Mouse (Mus musculus) heart, embryonic 14.5 days (tissue): ENCODE results near the gene Nom1. TPM values are rescaled to one million over a fixed set of nuclear protein-coding genes. Genes with fewer than 3 reads are reported as not detected.

Experiments used
- ATAC-seq: fragments of 200-750 bp; cut with Nextera tagmentation; 2 replicates; pipeline ENCODE4 v1.8.0; 2017; ENCODE audit warnings: low read depth, moderate TSS enrichment; ENCODE audit not compliant: insufficient number of reproducible peaks, insufficient read depth, low FRiP score
- H3K27ac ChIP-seq, 2 experiments: fragments of 200-500 bp in 1 of 2; fragments of 300-500 bp in 1 of 2; sonication (generic) in 1 of 2; replicated peaks in 1 of 2; 2 replicates each; pipeline ENCODE4 v1.5.1; 2012 to 2014; ENCODE audit warnings: low read depth in 2 of 2, low read length in 2 of 2, control low read depth in 1 of 2, mild to moderate bottlenecking in 1 of 2, mixed read lengths in 1 of 2; ENCODE audit not compliant: control insufficient read depth in 1 of 2, insufficient read depth in 1 of 2
- H3K27me3 ChIP-seq: fragments of 300-500 bp; sonication (generic); 2 replicates; pipeline ENCODE4 v1.6.1; 2014; ENCODE audit warnings: mild to moderate bottlenecking, low read length, control low read depth; ENCODE audit not compliant: control insufficient read depth, insufficient read depth
- H3K36me3 ChIP-seq: fragments of 300-500 bp; sonication (generic); 2 replicates; pipeline ENCODE4 v1.6.1; 2014; ENCODE audit warnings: mild to moderate bottlenecking, control low read depth, low read length, mixed read lengths; ENCODE audit not compliant: control insufficient read depth, insufficient read depth
- H3K4me1 ChIP-seq, 2 experiments: fragments of 200-500 bp in 1 of 2; fragments of 300-500 bp in 1 of 2; sonication (generic) in 1 of 2; 2 replicates each; pipeline ENCODE4 v1.6.1; 2012 to 2014; ENCODE audit warnings: low read length in 2 of 2, control low read depth in 1 of 2, mixed read lengths in 1 of 2; ENCODE audit not compliant: control insufficient read depth in 2 of 2, insufficient read depth in 2 of 2
- H3K4me2 ChIP-seq: fragments of 300-500 bp; sonication (generic); 2 replicates; pipeline ENCODE4 v1.6.1; 2014; ENCODE audit warnings: mild to moderate bottlenecking, low read length
- H3K4me3 ChIP-seq, 2 experiments: fragments of 200-500 bp in 1 of 2; fragments of 300-500 bp in 1 of 2; sonication (generic) in 1 of 2; 2 replicates each; pipeline ENCODE4 v1.5.1; 2012 to 2014; ENCODE audit warnings: low read length in 2 of 2, mild to moderate bottlenecking in 2 of 2, control low read depth in 1 of 2, low read depth in 1 of 2, moderate library complexity in 1 of 2; ENCODE audit not compliant: control insufficient read depth in 1 of 2, insufficient read depth in 1 of 2
- H3K9ac ChIP-seq: fragments of 300-500 bp; sonication (generic); 2 replicates; pipeline ENCODE4 v1.6.1; 2014; ENCODE audit warnings: mild to moderate bottlenecking, low read length
- H3K9me3 ChIP-seq: fragments of 300-500 bp; sonication (generic); 2 replicates; pipeline ENCODE4 v1.6.1; 2016; ENCODE audit warnings: low read length, control low read depth; ENCODE audit not compliant: control insufficient read depth
- WGBS: fragments of 180-500 bp; shearing (Covaris S2); extraction: QIAGEN DNeasy Blood & Tissue Kit; methylation state at CpG from one replicate; pipeline ENCODE4 v1.1.7; 2014; 5-methylcytosine and 5-hydroxymethylcytosine counted together
- polyA plus RNA-seq: library from polyadenylated mRNA; unstranded; fragments of >200 nt; fragmentation: Nextera tagmentation; extraction: Ambion mirVana; gene quantifications from 2 replicates; pipeline ENCODE4 v1.2.1, GENCODE M21; 2014

Nom1 gene
- polyA plus RNA-seq, 1 experiment from 2014 or later, result 13.1 TPM

DNA sequence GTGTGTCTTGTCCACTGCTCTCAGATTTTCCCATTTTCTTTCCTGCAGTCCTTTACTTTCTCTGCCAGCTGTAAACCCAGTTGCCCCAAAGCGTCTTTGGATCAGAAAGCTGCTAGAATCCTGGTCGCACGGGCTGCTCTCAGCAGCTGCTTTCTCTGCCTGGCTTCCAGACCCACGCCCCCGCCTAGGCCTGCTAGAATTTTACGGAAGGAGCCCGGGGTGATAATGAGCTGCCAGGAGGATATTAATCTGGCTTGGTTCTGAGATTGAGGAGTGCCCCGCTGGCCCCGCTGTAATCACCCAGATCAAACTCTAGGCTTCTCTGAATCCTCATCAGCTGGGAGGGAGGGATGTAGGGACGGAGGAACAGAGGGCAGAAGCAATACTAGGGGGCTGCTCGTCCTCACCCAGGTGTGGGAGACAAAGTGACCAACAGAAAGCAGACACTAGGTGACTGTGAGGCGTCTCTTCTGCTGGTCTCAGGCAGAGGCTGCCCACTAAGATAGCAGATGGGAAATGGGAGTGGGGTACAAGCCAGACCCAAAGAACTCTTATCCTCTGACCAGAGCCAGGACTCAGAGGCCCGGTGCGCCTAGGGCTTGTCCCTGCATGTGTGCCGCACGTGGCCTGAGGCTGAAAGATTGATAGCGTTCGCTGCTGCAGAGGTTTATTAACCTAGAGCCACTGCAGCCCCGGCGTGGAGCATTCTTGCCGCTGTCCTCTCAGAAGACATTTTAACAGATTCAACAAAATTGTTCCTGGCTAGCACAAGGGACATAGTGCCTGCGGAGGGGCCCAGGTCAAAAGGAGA, 37.6 kb downstream of the Nom1 start:
- Histone ChIP-seq H3K36me3 (no peaks in the 10 kb centered on the region), H3K4me2 (no peak overlapping the region), H3K9me3 (no peaks in the 10 kb centered on the region), H3K27me3 (peaks cover 99% of the 10 kb centered on the region), H3K27ac (no peak overlapping the region), H3K9ac (no peak overlapping the region), H3K4me3 (no peak overlapping the region), H3K4me1 (peaks cover 0 to 4% of the 10 kb centered on the region in 2 experiments; a peak in 2 of 4 replicates)
- ATAC-seq, result no peak
- 1% methylated on average over 22 of the region's 22 CpGs for WGBS

DNA sequence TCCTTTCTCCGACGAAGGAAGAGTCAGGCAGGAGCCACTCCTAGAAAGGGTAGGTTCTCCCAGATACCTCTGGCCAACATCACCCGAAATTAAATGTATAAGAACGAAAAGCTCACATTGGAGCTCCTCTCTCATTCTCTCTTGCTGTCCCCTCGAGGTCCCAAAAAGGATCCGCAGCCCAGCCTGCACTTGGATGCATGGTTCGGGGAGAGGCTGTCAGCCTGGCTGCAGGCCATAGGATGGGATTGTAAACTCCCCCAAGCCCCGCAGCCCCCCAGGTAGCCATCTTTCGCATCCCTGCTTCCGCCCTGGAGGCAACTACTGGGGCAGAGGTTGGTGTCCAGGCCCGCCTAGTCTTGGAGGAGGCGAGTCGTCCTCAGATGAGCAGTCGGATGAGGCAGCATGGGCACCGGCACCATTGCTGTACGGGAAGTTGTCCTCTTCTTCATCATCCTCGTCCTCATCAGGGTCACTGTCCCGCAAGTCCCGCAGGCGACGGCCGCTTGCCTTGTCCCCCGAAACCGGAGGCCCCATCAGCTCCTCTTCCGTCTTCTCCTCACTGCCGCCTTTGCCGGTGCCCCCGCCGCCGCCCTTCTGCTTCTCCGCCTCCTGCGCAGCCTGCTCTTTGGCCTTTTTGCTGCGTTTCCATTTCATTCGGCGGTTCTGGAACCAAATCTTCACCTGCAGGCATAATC, 39.2 kb downstream of the Nom1 start:
- no peaks in the 10 kb centered on the region for H3K36me3 ChIP-seq
- no peak overlapping the region for H3K9ac ChIP-seq
- no peaks in the 10 kb centered on the region for H3K9me3 ChIP-seq
- peaks cover 7 to 14% of the 10 kb centered on the region in 2 experiments; a peak in 3 of 4 replicates for H3K4me1 ChIP-seq
- 2% methylated on average over 35 of the region's 35 CpGs for whole genome bisulfite sequencing
- 0 out of 4 replicates have a peak overlapping the region, but pooled peaks of 1 of the 2 experiments have one; percentile 3 for H3K4me3 ChIP-seq
- ATAC-seq, result no peak
- H3K4me2 ChIP-seq, result no peak overlapping the region
- H3K27ac ChIP-seq, result no peak overlapping the region
- H3K27me3 ChIP-seq, result peaks cover 99% of the 10 kb centered on the region

DNA sequence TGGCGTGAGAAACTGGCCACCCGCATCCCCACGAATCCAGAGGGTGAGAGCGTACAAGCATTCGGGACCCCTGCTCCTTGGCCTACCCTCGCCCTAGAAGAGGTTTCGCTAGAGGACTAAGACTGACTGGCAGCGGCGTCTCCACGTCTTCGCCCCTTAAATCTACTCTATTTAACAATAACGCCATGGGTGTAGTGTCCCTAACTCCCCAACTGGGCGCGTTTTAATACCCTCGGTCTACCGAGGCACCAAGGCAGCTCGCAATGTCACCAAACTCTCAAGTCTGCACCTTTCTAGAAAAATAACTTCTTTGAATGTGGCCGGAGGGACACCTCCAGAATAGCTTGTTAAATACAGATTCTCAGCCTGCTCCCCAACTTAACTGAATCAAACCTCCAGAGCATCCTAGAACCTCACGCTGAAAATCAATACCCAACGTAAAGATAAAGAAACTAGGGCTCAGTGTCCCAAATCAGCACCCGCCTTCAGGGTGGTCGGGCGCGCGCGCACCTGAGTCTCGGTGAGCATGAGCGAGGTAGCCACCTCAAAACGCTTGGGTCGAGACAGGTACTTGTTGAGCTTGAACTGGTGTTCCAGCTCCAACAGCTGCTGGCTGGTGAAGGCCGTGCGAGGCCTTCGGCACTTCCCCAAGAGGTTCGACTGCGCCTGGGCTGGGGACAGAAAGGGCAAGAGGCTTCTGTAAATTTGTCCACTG, 39.9 kb downstream of the Nom1 start:
- Histone ChIP-seq H3K9ac (no peak overlapping the region), H3K4me3 (0 out of 4 replicates have a peak overlapping the region, but pooled peaks of 1 of the 2 experiments have one; percentile 3), H3K27me3 (peaks cover 99% of the 10 kb centered on the region), H3K4me2 (no peak overlapping the region), H3K9me3 (no peaks in the 10 kb centered on the region), H3K4me1 (peaks cover 7 to 20% of the 10 kb centered on the region in 2 experiments; a peak in 3 of 4 replicates), H3K27ac (no peak overlapping the region), H3K36me3 (no peaks in the 10 kb centered on the region)
- no peak for ATAC-seq
- 2% methylated on average over 35 of the region's 35 CpGs for WGBS

- no peak overlapping the region for H3K27ac ChIP-seq
- no peak overlapping the region for H3K4me2 ChIP-seq
- 2% methylated on average over 10 of the region's 10 CpGs for WGBS
- no peaks in the 10 kb centered on the region for H3K9me3 ChIP-seq
- no peaks in the 10 kb centered on the region for H3K36me3 ChIP-seq
- H3K4me3 ChIP-seq, result no peak overlapping the region
- H3K4me1 ChIP-seq, result peaks cover 7 to 20% of the 10 kb centered on the region in 2 experiments; a peak in 3 of 4 replicates
- ATAC-seq, result no peak
- H3K27me3 ChIP-seq, result peaks cover 99% of the 10 kb centered on the region
- no peak overlapping the region for H3K9ac ChIP-seq
Measured at GRCm38 (mm10) chr5:29475041-29475440, 40.6 kb downstream of the Nom1 start.

DNA sequence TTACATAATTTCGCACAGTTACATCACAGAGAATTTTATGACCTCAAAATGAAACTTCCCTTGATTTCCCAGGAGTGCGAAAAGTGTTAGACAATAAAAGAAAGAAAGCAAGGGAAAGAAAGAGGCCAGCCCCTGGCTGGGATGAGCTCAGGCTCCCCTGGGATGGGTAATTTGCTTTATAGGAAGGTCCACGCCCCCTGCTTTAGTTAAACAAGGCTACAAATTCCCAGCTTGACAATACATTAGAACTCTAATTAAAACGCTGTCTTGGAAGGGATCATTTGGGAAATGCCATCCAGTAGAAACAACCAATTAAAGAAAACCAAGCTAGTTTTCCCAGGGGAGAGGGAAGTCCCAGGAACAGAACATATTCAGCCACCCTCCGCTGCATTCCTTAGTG, 41.1 kb downstream of the Nom1 start:
- H3K9ac ChIP-seq, result no peak overlapping the region
- ATAC-seq, result no peak
- no peaks in the 10 kb centered on the region for H3K9me3 ChIP-seq
- H3K4me3 ChIP-seq, result no peak overlapping the region
- peaks cover 99% of the 10 kb centered on the region for H3K27me3 ChIP-seq
- H3K4me1 ChIP-seq, result peaks cover 7 to 20% of the 10 kb centered on the region in 2 experiments; a peak in 3 of 4 replicates
- H3K36me3 ChIP-seq, result no peaks in the 10 kb centered on the region
- H3K27ac ChIP-seq, result no peak overlapping the region
- WGBS, result 9% methylated on average over 5 of the region's 5 CpGs
- H3K4me2 ChIP-seq, result no peak overlapping the region

DNA sequence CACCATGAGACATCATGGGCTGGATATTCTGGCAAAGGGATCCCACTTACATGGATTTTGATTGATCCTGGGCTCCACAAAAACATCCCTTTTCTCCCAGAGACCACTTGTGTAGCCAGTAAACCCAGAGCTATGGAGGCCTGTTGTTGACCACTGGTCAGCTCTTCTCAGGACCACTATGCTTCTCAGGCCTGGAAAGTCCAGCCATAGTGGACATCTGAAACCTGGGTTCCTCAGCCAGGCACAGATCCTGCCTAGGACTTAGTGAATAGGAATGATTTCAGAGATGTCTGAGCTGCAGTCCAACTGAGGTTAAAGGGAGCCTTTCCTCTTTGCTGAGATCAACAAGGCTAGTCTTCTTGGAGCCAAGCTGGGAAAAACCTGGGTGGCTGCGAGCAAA, 41.6 kb downstream of the Nom1 start:
- H3K27me3 ChIP-seq, result peaks cover 99% of the 10 kb centered on the region
- H3K27ac ChIP-seq, result no peak overlapping the region
- no peak overlapping the region for H3K4me2 ChIP-seq
- 0% methylated on average over 1 of the region's 1 CpGs for WGBS
- H3K36me3 ChIP-seq, result no peaks in the 10 kb centered on the region
- H3K4me3 ChIP-seq, result no peak overlapping the region
- no peak for ATAC-seq
- no peaks in the 10 kb centered on the region for H3K9me3 ChIP-seq
- H3K9ac ChIP-seq, result no peak overlapping the region
- H3K4me1 ChIP-seq, result peaks cover 7 to 20% of the 10 kb centered on the region in 2 experiments; a peak in 3 of 4 replicates

- H3K36me3 ChIP-seq, result no peaks in the 10 kb centered on the region
- ATAC-seq, result no peak
- peaks cover 100% of the 10 kb centered on the region for H3K27me3 ChIP-seq
Measured at GRCm38 (mm10) chr5:29477474-29478207, 43.2 kb downstream of the Nom1 start.

More at GRCm38 (mm10) chr5:29477474-29478207, 43.2 kb downstream of the Nom1 start:
- under 1% methylated on average over 73 of the region's 73 CpGs for WGBS
- Histone ChIP-seq H3K9me3 (no peaks in the 10 kb centered on the region), H3K4me3 (peak overlapping the region; percentile 38 to 44), H3K9ac (peak overlapping the region; percentile 27; the same call in 1 of the 2 replicates), H3K4me2 (peak overlapping the region; percentile 82), H3K27ac (no peak overlapping the region), H3K4me1 (peaks cover 7 to 20% of the 10 kb centered on the region in 2 experiments; a peak in 3 of 4 replicates)
